Mouse (Mus musculus) limb, embryonic 12.5 days (tissue): ENCODE measurements around the gene Tceal5. TPM values are rescaled to one million over a fixed set of nuclear protein-coding genes. Genes with fewer than 3 reads are reported as not detected.

Source experiments
- ATAC-seq: fragments of 200-750 bp; cut with Nextera tagmentation; 2 replicates; pipeline ENCODE4 v1.8.0; 2017; ENCODE audit warnings: low read depth, moderate TSS enrichment; ENCODE audit not compliant: insufficient number of reproducible peaks, insufficient read depth, low FRiP score, low TSS enrichment
- H3K27ac ChIP-seq: fragments of 300-500 bp; sonication (generic); 2 replicates; pipeline ENCODE4 v1.5.1; 2016; ENCODE audit warnings: mild to moderate bottlenecking, moderate library complexity
- H3K27me3 ChIP-seq: fragments of 300-500 bp; sonication (generic); 2 replicates; pipeline ENCODE4 v1.6.1; 2016; ENCODE audit warnings: mild to moderate bottlenecking, moderate library complexity
- H3K36me3 ChIP-seq: fragments of 300-500 bp; sonication (generic); 2 replicates; pipeline ENCODE4 v1.6.1; 2016; ENCODE audit warnings: mild to moderate bottlenecking, moderate library complexity
- H3K4me1 ChIP-seq: fragments of 300-500 bp; sonication (generic); replicated peaks from 2 replicates; pipeline ENCODE4 v1.6.1; 2016
- H3K4me2 ChIP-seq: fragments of 300-500 bp; sonication (generic); 2 replicates; pipeline ENCODE4 v1.6.1; 2016; ENCODE audit warnings: mild to moderate bottlenecking, moderate library complexity
- H3K4me3 ChIP-seq: fragments of 300-500 bp; sonication (generic); replicated peaks from 2 replicates; pipeline ENCODE4 v1.5.1; 2016; ENCODE audit warnings: mild to moderate bottlenecking
- H3K9ac ChIP-seq: fragments of 300-500 bp; sonication (generic); replicated peaks from 2 replicates; pipeline ENCODE4 v1.6.1; 2016; ENCODE audit warnings: mild to moderate bottlenecking, moderate library complexity
- H3K9me3 ChIP-seq: fragments of 300-500 bp; sonication (generic); 2 replicates; pipeline ENCODE4 v1.6.1; 2016; ENCODE audit warnings: mild to moderate bottlenecking, moderate library complexity
- WGBS: fragments of 180-500 bp; shearing (Covaris S2); methylation state at CpG from one replicate; pipeline ENCODE4 v1.1.7; 2016; 5-methylcytosine and 5-hydroxymethylcytosine counted together
- polyA plus RNA-seq: library from polyadenylated mRNA; unstranded; fragments of >200 nt; fragmentation: Nextera tagmentation; extraction: Ambion mirVana; gene quantifications from 2 replicates; pipeline ENCODE4 v1.2.1, GENCODE M21; 2016

Tceal5 gene
- polyA plus RNA-seq = 12.7 and 13.8 TPM in 2 replicates

GRCm38 (mm10) chrX:136203664-136204066 lies at the start of gene Tceal5:
Gene Tceal5, minus strand, starts transcription at chrX:136203876.
- Histone ChIP-seq H3K27ac (no peak within 1 kb of the TSS), H3K27me3 (peaks cover 28% of the 10 kb centered on the region; the same call in 1 of the 2 replicates), H3K4me2 (peak within 1 kb of the TSS; percentile 59), H3K4me1 (peaks cover 5% of the 10 kb centered on the region; the same call in 1 of the 2 replicates), H3K9me3 (no peaks in the 10 kb centered on the region), H3K4me3 (peak within 1 kb of the TSS; percentile 43), H3K9ac (peak within 1 kb of the TSS; percentile 27), H3K36me3 (no peaks in the 10 kb centered on the region)
- WGBS = 15% methylated on average over 9 of the region's 9 CpGs
- ATAC-seq = peak; percentile 85

GRCm38 (mm10) chrX:136252023-136252729 lies 48.5 kb upstream of the Tceal5 start:
- WGBS = 58% methylated on average over 6 of the region's 6 CpGs
- H3K4me1 ChIP-seq = no peaks in the 10 kb centered on the region
- H3K9me3 ChIP-seq = no peaks in the 10 kb centered on the region
- H3K4me3 ChIP-seq = no peak overlapping the region
- H3K27me3 ChIP-seq = peaks cover 9% of the 10 kb centered on the region; the same call in 1 of the 2 replicates
- no peak overlapping the region for H3K9ac ChIP-seq
- H3K36me3 ChIP-seq = peaks cover 5% of the 10 kb centered on the region; the same call in 1 of the 2 replicates
- H3K4me2 ChIP-seq = no peak overlapping the region
- H3K27ac ChIP-seq = no peak overlapping the region
- no peak for ATAC-seq

- WGBS = 69% methylated on average over 7 of the region's 7 CpGs
- peaks cover 9% of the 10 kb centered on the region; the same call in 1 of the 2 replicates for H3K27me3 ChIP-seq
- H3K4me3 ChIP-seq = no peak overlapping the region
- no peak overlapping the region for H3K27ac ChIP-seq
- H3K4me1 ChIP-seq = no peaks in the 10 kb centered on the region
- no peak overlapping the region for H3K4me2 ChIP-seq
- H3K36me3 ChIP-seq = peaks cover 6% of the 10 kb centered on the region; the same call in 1 of the 2 replicates
- H3K9me3 ChIP-seq = no peaks in the 10 kb centered on the region
- H3K9ac ChIP-seq = no peak overlapping the region
- no peak for ATAC-seq
These were observed 46.0 kb upstream of the Tceal5 start for GRCm38 (mm10) chrX:136249671-136250070.

- ATAC-seq = no peak
- Histone ChIP-seq H3K36me3 (peaks cover 6% of the 10 kb centered on the region; the same call in 1 of the 2 replicates), H3K27me3 (peaks cover 9% of the 10 kb centered on the region; the same call in 1 of the 2 replicates), H3K4me3 (no peak overlapping the region), H3K27ac (no peak overlapping the region), H3K9me3 (no peaks in the 10 kb centered on the region), H3K4me2 (no peak overlapping the region), H3K4me1 (no peaks in the 10 kb centered on the region), H3K9ac (no peak overlapping the region)
- WGBS = 78% methylated on average over 6 of the region's 6 CpGs
These were observed 45.1 kb upstream of the Tceal5 start for GRCm38 (mm10) chrX:136248811-136249210.

- Histone ChIP-seq H3K9ac (peak overlapping the region; percentile 71), H3K27ac (peak overlapping the region; percentile 83), H3K4me2 (peak overlapping the region; percentile 56), H3K36me3 (peaks cover 6% of the 10 kb centered on the region; the same call in 1 of the 2 replicates), H3K27me3 (peaks cover 6% of the 10 kb centered on the region; the same call in 1 of the 2 replicates), H3K4me1 (no peaks in the 10 kb centered on the region), H3K9me3 (no peaks in the 10 kb centered on the region), H3K4me3 (peak overlapping the region; percentile 57)
- ATAC-seq = peak; percentile 82
- WGBS = 15% methylated on average over 15 of the region's 15 CpGs
These were observed 41.9 kb upstream of the Tceal5 start for GRCm38 (mm10) chrX:136245521-136246071.

- Histone ChIP-seq H3K27me3 (peaks cover 6% of the 10 kb centered on the region; the same call in 1 of the 2 replicates), H3K4me1 (no peaks in the 10 kb centered on the region), H3K36me3 (peaks cover 6% of the 10 kb centered on the region; the same call in 1 of the 2 replicates), H3K4me3 (peak within 1 kb of the TSS; percentile 57), H3K9me3 (no peaks in the 10 kb centered on the region), H3K4me2 (peak within 1 kb of the TSS; percentile 56), H3K9ac (peak within 1 kb of the TSS; percentile 71), H3K27ac (peak within 1 kb of the TSS; percentile 83)
- ATAC-seq = peak; percentile 89
- WGBS = 28% methylated on average over 20 of the region's 20 CpGs
These were observed 41.0 kb upstream of the Tceal5 start, which contains the start of gene Tceal9 for GRCm38 (mm10) chrX:136244574-136245229. Gene Tceal9, plus strand, starts transcription at chrX:136245079.

GRCm38 (mm10) chrX:136243181-136243580 lies 39.5 kb upstream of the Tceal5 start:
- ATAC-seq = no peak
- Histone ChIP-seq H3K4me2 (peak overlapping the region; percentile 44; the same call in 1 of the 2 replicates), H3K27ac (no peak overlapping the region), H3K36me3 (peaks cover 6% of the 10 kb centered on the region; the same call in 1 of the 2 replicates), H3K4me3 (no peak overlapping the region), H3K9me3 (no peaks in the 10 kb centered on the region), H3K27me3 (peaks cover 6% of the 10 kb centered on the region; the same call in 1 of the 2 replicates), H3K4me1 (no peaks in the 10 kb centered on the region), H3K9ac (no peak overlapping the region)
- 91% methylated on average over 2 of the region's 2 CpGs for WGBS

- no peak overlapping the region for H3K27ac ChIP-seq
- no peak for ATAC-seq
- no peaks in the 10 kb centered on the region for H3K27me3 ChIP-seq
- no peak overlapping the region for H3K4me2 ChIP-seq
- no peaks in the 10 kb centered on the region for H3K36me3 ChIP-seq
- no peaks in the 10 kb centered on the region for H3K9me3 ChIP-seq
- H3K9ac ChIP-seq = no peak overlapping the region
- 53% methylated on average over 3 of the region's 3 CpGs for WGBS
- no peak overlapping the region for H3K4me3 ChIP-seq
- H3K4me1 ChIP-seq = no peaks in the 10 kb centered on the region
These were observed 34.4 kb upstream of the Tceal5 start for GRCm38 (mm10) chrX:136238118-136238517.

- Histone ChIP-seq H3K4me2 (no peak overlapping the region), H3K27ac (no peak overlapping the region), H3K36me3 (no peaks in the 10 kb centered on the region), H3K9me3 (no peaks in the 10 kb centered on the region), H3K9ac (no peak overlapping the region), H3K4me1 (no peaks in the 10 kb centered on the region), H3K4me3 (no peak overlapping the region), H3K27me3 (peaks cover 3% of the 10 kb centered on the region; the same call in 1 of the 2 replicates)
- 54% methylated on average over 5 of the region's 5 CpGs for WGBS
- ATAC-seq = no peak
These were observed 24.1 kb upstream of the Tceal5 start for GRCm38 (mm10) chrX:136227768-136228167.

- WGBS = 67% methylated on average over 6 of the region's 6 CpGs
- H3K27me3 ChIP-seq = peaks cover 3% of the 10 kb centered on the region
- ATAC-seq = no peak
These were observed 20.0 kb upstream of the Tceal5 start for GRCm38 (mm10) chrX:136223714-136224113.

GRCm38 (mm10) chrX:136216303-136216702 lies 12.6 kb upstream of the Tceal5 start:
- Histone ChIP-seq H3K4me3 (no peak overlapping the region), H3K36me3 (no peaks in the 10 kb centered on the region), H3K4me2 (no peak overlapping the region), H3K27ac (no peak overlapping the region), H3K27me3 (no peaks in the 10 kb centered on the region; the same call in 1 of the 2 replicates), H3K9ac (no peak overlapping the region), H3K4me1 (no peaks in the 10 kb centered on the region), H3K9me3 (no peaks in the 10 kb centered on the region)
- 39% methylated on average over 1 of the region's 1 CpGs for WGBS
- no peak for ATAC-seq

More at GRCm38 (mm10) chrX:136223714-136224113, 20.0 kb upstream of the Tceal5 start:
- Histone ChIP-seq H3K9ac (no peak overlapping the region), H3K9me3 (no peaks in the 10 kb centered on the region), H3K36me3 (no peaks in the 10 kb centered on the region), H3K4me3 (no peak overlapping the region), H3K4me2 (no peak overlapping the region), H3K4me1 (no peaks in the 10 kb centered on the region), H3K27ac (no peak overlapping the region)
